Mouse (Mus musculus): Measurements from ENCODE around the gene Bloc1s5. TPM values are rescaled to one million over a fixed set of nuclear protein-coding genes. Genes with fewer than 3 reads are reported as not detected.
A peak's percentile ranks its signal among the peaks of the same experiment; 100 is the strongest.
"Not testable (repeated sequence)": the region's sequence is repeated elsewhere in the genome, so short reads cannot be mapped to it uniquely, and the experiment has no call there.

Gene Bloc1s5
- 20.1 and 20.5 TPM in 2 replicates for polyA plus RNA-seq (2015; fragmentation: Nextera tagmentation; extraction: Ambion mirVana)

GRCm38 (mm10) chr13:38634800-38635269, at the start of gene Bloc1s5:
Gene Bloc1s5, minus strand, starts transcription at chr13:38635109.
- Histone ChIP-seq H3K9me3 (replicated peaks) (no peaks in the 10 kb centered on the region), H3K4me3 (replicated peaks) (peak within 1 kb of the TSS; percentile 95), H3K9ac (peak within 1 kb of the TSS; percentile 75), H3K27me3 (no peaks in the 10 kb centered on the region), H3K27ac (peak within 1 kb of the TSS; percentile 83), H3K4me2 (peak within 1 kb of the TSS; percentile 80), H3K4me1 (peaks cover 7% of the 10 kb centered on the region; the same call in 1 of the 2 replicates), H3K36me3 (peaks cover 7% of the 10 kb centered on the region; the same call in 1 of the 2 replicates)
- peak; percentile 96 for ATAC-seq (replicated peaks; ENCODE audit: low FRiP score)
- under 1% methylated on average over 44 of the region's 44 CpGs for WGBS

GRCm38 (mm10) chr13:38672336-38672735, 37.4 kb upstream of the Bloc1s5 start:
- Histone ChIP-seq H3K27me3 (no peaks in the 10 kb centered on the region), H3K4me3 (replicated peaks) (no peak overlapping the region), H3K4me1 (no peaks in the 10 kb centered on the region), H3K27ac (no peak overlapping the region), H3K36me3 (no peaks in the 10 kb centered on the region), H3K9ac (no peak overlapping the region), H3K4me2 (no peak overlapping the region), H3K9me3 (replicated peaks) (no peaks in the 10 kb centered on the region)
- 81% methylated on average over 9 of the region's 9 CpGs for WGBS
- ATAC-seq (replicated peaks; ENCODE audit: low FRiP score), result no peak

GRCm38 (mm10) chr13:38671451-38671850, 36.5 kb upstream of the Bloc1s5 start:
- ATAC-seq (replicated peaks; ENCODE audit: low FRiP score); H3K36me3 ChIP-seq; H3K27me3 ChIP-seq; H3K9me3 ChIP-seq (replicated peaks); H3K9ac ChIP-seq; H3K4me3 ChIP-seq (replicated peaks); H3K4me1 ChIP-seq; H3K4me2 ChIP-seq; H3K27ac ChIP-seq: not testable (repeated sequence)
- 91% methylated on average over 6 of the region's 6 CpGs for WGBS

- no peak overlapping the region for H3K4me2 ChIP-seq
- no peak overlapping the region for H3K27ac ChIP-seq
- no peak for ATAC-seq (replicated peaks; ENCODE audit: low FRiP score)
- H3K9ac ChIP-seq, result no peak overlapping the region
- no peaks in the 10 kb centered on the region for H3K27me3 ChIP-seq
- H3K4me3 ChIP-seq (replicated peaks), result no peak overlapping the region
- no peaks in the 10 kb centered on the region for H3K36me3 ChIP-seq
- H3K9me3 ChIP-seq (replicated peaks), result no peaks in the 10 kb centered on the region
- no peaks in the 10 kb centered on the region for H3K4me1 ChIP-seq
Measured at GRCm38 (mm10) chr13:38670051-38670450, 35.1 kb upstream of the Bloc1s5 start.

GRCm38 (mm10) chr13:38668514-38668913, 33.6 kb upstream of the Bloc1s5 start:
- Histone ChIP-seq H3K4me1 (no peaks in the 10 kb centered on the region), H3K4me3 (replicated peaks) (no peak overlapping the region), H3K27me3 (no peaks in the 10 kb centered on the region), H3K9me3 (replicated peaks) (no peaks in the 10 kb centered on the region), H3K9ac (no peak overlapping the region), H3K27ac (no peak overlapping the region), H3K36me3 (no peaks in the 10 kb centered on the region), H3K4me2 (no peak overlapping the region)
- WGBS, result 20% methylated on average over 2 of the region's 2 CpGs
- no peak for ATAC-seq (replicated peaks; ENCODE audit: low FRiP score)

- no peak overlapping the region for H3K27ac ChIP-seq
- no peaks in the 10 kb centered on the region for H3K27me3 ChIP-seq
- H3K4me3 ChIP-seq (replicated peaks), result no peak overlapping the region
- 63% methylated on average over 1 of the region's 1 CpGs for WGBS
- no peak; the same call in 1 of the 2 replicates for ATAC-seq (replicated peaks; ENCODE audit: low FRiP score)
- no peaks in the 10 kb centered on the region for H3K4me1 ChIP-seq
- no peaks in the 10 kb centered on the region for H3K9me3 ChIP-seq (replicated peaks)
- H3K36me3 ChIP-seq, result no peaks in the 10 kb centered on the region
- H3K9ac ChIP-seq, result no peak overlapping the region
- no peak overlapping the region for H3K4me2 ChIP-seq
Measured at GRCm38 (mm10) chr13:38664753-38665152, 29.8 kb upstream of the Bloc1s5 start.

- ATAC-seq (replicated peaks; ENCODE audit: low FRiP score), result no peak
Measured at GRCm38 (mm10) chr13:38659524-38660136, 24.7 kb upstream of the Bloc1s5 start.

GRCm38 (mm10) chr13:38658528-38659280, 23.8 kb upstream of the Bloc1s5 start, which contains the start of gene Eef1e1:
Gene Eef1e1, minus strand, starts transcription at chr13:38659058.
- peak within 1 kb of the TSS; percentile 90 for H3K9ac ChIP-seq
- H3K27ac ChIP-seq, result peak within 1 kb of the TSS; percentile 73
- peaks cover 13% of the 10 kb centered on the region for H3K4me1 ChIP-seq
- H3K4me3 ChIP-seq (replicated peaks), result peak within 1 kb of the TSS; percentile 89
- under 1% methylated on average over 52 of the region's 59 CpGs for WGBS
- peak; percentile 99 for ATAC-seq (replicated peaks; ENCODE audit: low FRiP score)
- peak within 1 kb of the TSS; percentile 66 for H3K4me2 ChIP-seq
- no peaks in the 10 kb centered on the region for H3K27me3 ChIP-seq
- peaks cover 31% of the 10 kb centered on the region for H3K36me3 ChIP-seq
- H3K9me3 ChIP-seq (replicated peaks), result no peaks in the 10 kb centered on the region

More at GRCm38 (mm10) chr13:38659524-38660136, 24.7 kb upstream of the Bloc1s5 start:
- Histone ChIP-seq H3K4me2 (no peak overlapping the region), H3K9me3 (replicated peaks) (no peaks in the 10 kb centered on the region), H3K27me3 (no peaks in the 10 kb centered on the region), H3K9ac (no peak overlapping the region), H3K4me1 (peaks cover 13% of the 10 kb centered on the region), H3K4me3 (replicated peaks) (peak overlapping the region; percentile 89; the same call in 1 of the 2 replicates), H3K36me3 (peaks cover 22% of the 10 kb centered on the region), H3K27ac (no peak overlapping the region)
- 89% methylated on average over 12 of the region's 12 CpGs for WGBS

GRCm38 (mm10) chr13:38657865-38658264, 23.0 kb upstream of the Bloc1s5 start:
- Histone ChIP-seq H3K9ac (peak overlapping the region; percentile 90), H3K4me2 (peak overlapping the region; percentile 66), H3K9me3 (replicated peaks) (no peaks in the 10 kb centered on the region), H3K27me3 (no peaks in the 10 kb centered on the region), H3K4me1 (peaks cover 13% of the 10 kb centered on the region), H3K4me3 (replicated peaks) (peak overlapping the region; percentile 89), H3K36me3 (peaks cover 39% of the 10 kb centered on the region), H3K27ac (no peak overlapping the region)
- ATAC-seq (replicated peaks; ENCODE audit: low FRiP score), result no peak
- 23% methylated on average over 4 of the region's 4 CpGs for WGBS

- Histone ChIP-seq H3K27me3 (no peaks in the 10 kb centered on the region), H3K4me1 (no peaks in the 10 kb centered on the region), H3K27ac (no peak overlapping the region), H3K9ac (no peak overlapping the region), H3K9me3 (replicated peaks) (no peaks in the 10 kb centered on the region), H3K4me2 (no peak overlapping the region), H3K4me3 (replicated peaks) (no peak overlapping the region), H3K36me3 (peaks cover 92% of the 10 kb centered on the region)
- ATAC-seq (replicated peaks; ENCODE audit: low FRiP score), result no peak
- 94% methylated on average over 4 of the region's 4 CpGs for WGBS
Measured at GRCm38 (mm10) chr13:38650292-38650691, 15.4 kb upstream of the Bloc1s5 start.

- Histone ChIP-seq H3K27me3 (no peaks in the 10 kb centered on the region), H3K9ac (no peak overlapping the region), H3K27ac (no peak overlapping the region), H3K4me2 (no peak overlapping the region), H3K36me3 (peaks cover 92% of the 10 kb centered on the region), H3K9me3 (replicated peaks) (no peaks in the 10 kb centered on the region), H3K4me1 (no peaks in the 10 kb centered on the region), H3K4me3 (replicated peaks) (no peak overlapping the region)
- ATAC-seq (replicated peaks; ENCODE audit: low FRiP score), result no peak
- WGBS, result 89% methylated on average over 4 of the region's 4 CpGs
Measured at GRCm38 (mm10) chr13:38649069-38649468, 14.2 kb upstream of the Bloc1s5 start.

GRCm38 (mm10) chr13:38641414-38641813, 6.5 kb upstream of the Bloc1s5 start:
- no peak overlapping the region for H3K9ac ChIP-seq
- no peaks in the 10 kb centered on the region for H3K4me1 ChIP-seq
- no peak overlapping the region for H3K4me2 ChIP-seq
- no peaks in the 10 kb centered on the region for H3K9me3 ChIP-seq (replicated peaks)
- WGBS, result 40% methylated on average over 5 of the region's 5 CpGs
- ATAC-seq (replicated peaks; ENCODE audit: low FRiP score), result no peak
- H3K36me3 ChIP-seq, result peaks cover 36% of the 10 kb centered on the region
- H3K27me3 ChIP-seq, result no peaks in the 10 kb centered on the region
- 0 out of 2 replicates have a peak overlapping the region, but pooled peaks have one; percentile 14 for H3K27ac ChIP-seq
- H3K4me3 ChIP-seq (replicated peaks), result no peak overlapping the region
